ENCODE assay signal across 8 mouse cellular contexts in genomic region chr12:84408819-84409507, GRCm38 (mm10). TPM values are rescaled to one million over a fixed set of nuclear protein-coding genes. Genes with fewer than 3 reads are reported as not detected.
DNase-seq lines count a peak whose midpoint lies in the region; ATAC-seq and TF ChIP-seq lines count a peak whose summit lies in the region.

Gene Entpd5 (minus strand): TSS chr12:84409029.
Gene Bbof1 (plus strand): TSS chr12:84409071.

- H3K9ac ChIP-seq in embryonic facial prominence, embryonic 15.5 days = peak within 1 kb of the TSS; percentile 71
- peak within 1 kb of the TSS; percentile 73 for H3K9ac ChIP-seq in kidney, embryonic 15.5 days

- peak within 1 kb of the TSS; percentile 93 for H3K4me3 ChIP-seq in bone marrow, adult 2 months (replicated peaks; ENCODE audit: control insufficient read depth, low read depth, low read length)
- H3K4me3 ChIP-seq in embryonic facial prominence, embryonic 15.5 days (replicated peaks) = peak within 1 kb of the TSS; percentile 78
- H3K4me3 ChIP-seq in heart, embryonic 10.5 days = peak within 1 kb of the TSS; percentile 87
- peak within 1 kb of the TSS; percentile 76 for H3K4me3 ChIP-seq in kidney, embryonic 15.5 days (replicated peaks)

- H3K4me1 ChIP-seq in bone marrow, adult 2 months (ENCODE audit: control insufficient read depth, insufficient read depth, low read length) = no peaks in the 10 kb centered on the region; the same call in 1 of the 2 replicates
- H3K4me1 ChIP-seq in embryonic facial prominence, embryonic 15.5 days = peaks cover 11% of the 10 kb centered on the region
- H3K4me1 ChIP-seq in heart, embryonic 10.5 days = peaks cover 18% of the 10 kb centered on the region
- peaks cover 13% of the 10 kb centered on the region for H3K4me1 ChIP-seq in kidney, embryonic 15.5 days

- no peaks in the 10 kb centered on the region for H3K36me3 ChIP-seq in embryonic facial prominence, embryonic 15.5 days
- no peaks in the 10 kb centered on the region for H3K36me3 ChIP-seq in heart, embryonic 10.5 days
- H3K36me3 ChIP-seq in kidney, embryonic 15.5 days = no peaks in the 10 kb centered on the region

- peak; percentile 75; the same call in 1 of the 2 replicates for TF ChIP-seq POLR2A in bone marrow, adult 2 months (IDR thresholded peaks at IDR 0.05; ENCODE audit: borderline replicate concordance, control insufficient read depth, low read depth, low read length)

- 3% methylated on average over 63 of the region's 63 CpGs for whole genome bisulfite sequencing in bone marrow, adult 2 months
- 1% methylated on average over 53 of the region's 63 CpGs for WGBS in embryonic facial prominence, embryonic 15.5 days
- WGBS in heart, embryonic 10.5 days = 2% methylated on average over 59 of the region's 63 CpGs
- WGBS in kidney, embryonic 15.5 days = 2% methylated on average over 61 of the region's 63 CpGs

- H3K27ac ChIP-seq in bone marrow, adult 2 months (ENCODE audit: control insufficient read depth, insufficient read depth, low read depth, low read length, poor library complexity) = peak within 1 kb of the TSS; percentile 97
- peak within 1 kb of the TSS; percentile 83 for H3K27ac ChIP-seq in embryonic facial prominence, embryonic 15.5 days (replicated peaks)
- H3K27ac ChIP-seq in heart, embryonic 10.5 days = peak within 1 kb of the TSS; percentile 92
- H3K27ac ChIP-seq in kidney, embryonic 15.5 days = peak within 1 kb of the TSS; percentile 84

- DNase-seq in 416B (ENCODE audit: low read depth) = peak; percentile 76
- DNase-seq in heart, embryonic 10.5 days (ENCODE audit: low spot score) = peak; percentile 90
- DNase-seq in liver = peak; percentile 88
- DNase-seq in spleen, postnatal 4 days (ENCODE audit: low spot score in 2 of 2) = peak; percentile 89 to 95

- peak within 1 kb of the TSS; percentile 92 for H3K4me2 ChIP-seq in embryonic facial prominence, embryonic 15.5 days (replicated peaks)
- H3K4me2 ChIP-seq in kidney, embryonic 15.5 days = peak within 1 kb of the TSS; percentile 95

- no peak for TF ChIP-seq CTCF in bone marrow, adult 2 months (IDR thresholded peaks at IDR 0.05; ENCODE audit: control insufficient read depth, insufficient read depth, low read length)

- H3K9me3 ChIP-seq in embryonic facial prominence, embryonic 15.5 days (replicated peaks) = no peaks in the 10 kb centered on the region
- H3K9me3 ChIP-seq in heart, embryonic 10.5 days = no peaks in the 10 kb centered on the region
- no peaks in the 10 kb centered on the region for H3K9me3 ChIP-seq in kidney, embryonic 15.5 days (replicated peaks)

- H3K27me3 ChIP-seq in embryonic facial prominence, embryonic 15.5 days = no peaks in the 10 kb centered on the region
- H3K27me3 ChIP-seq in heart, embryonic 10.5 days (ENCODE audit: insufficient read depth, poor library complexity, severe bottlenecking) = no peaks in the 10 kb centered on the region
- H3K27me3 ChIP-seq in kidney, embryonic 15.5 days = no peaks in the 10 kb centered on the region

- peak; percentile 93 for ATAC-seq in embryonic facial prominence, embryonic 15.5 days (ENCODE audit: insufficient number of reproducible peaks, low FRiP score, low TSS enrichment, low read depth)
- peak; percentile 93 for ATAC-seq in kidney, embryonic 15.5 days (replicated peaks; ENCODE audit: low FRiP score)
- ATAC-seq in monocyte, adult 5-6 weeks (replicated peaks; ENCODE audit: insufficient number of reproducible peaks, low FRiP score, low TSS enrichment, poor library complexity, severe bottlenecking) = peak; percentile 86

RNA-seq across cellular contexts. Expression of gene Entpd5, which starts in this region (rescaled TPM):
- 13.8 and 25.0 TPM in 2 replicates for polyA plus RNA-seq in bone marrow, adult 2 months (2011; ENCODE audit: insufficient read depth, insufficient read length, low replicate concordance, missing spikeins)
- 22.0 and 24.1 TPM in 2 replicates for polyA plus RNA-seq in embryonic facial prominence, embryonic 15.5 days (2015; fragmentation: Nextera tagmentation; extraction: Ambion mirVana)
- polyA plus RNA-seq in heart, embryonic 10.5 days (2016; fragmentation: Nextera tagmentation; extraction: Ambion mirVana) = 20.0 and 23.4 TPM in 2 replicates
- polyA plus RNA-seq in kidney, embryonic 15.5 days (2015; fragmentation: Nextera tagmentation; extraction: Ambion mirVana) = 36.8 and 38.0 TPM in 2 replicates
- 7.0 to 10.6 TPM (median 8.4 TPM) in 3 replicates for total RNA-seq in monocyte, adult 5-6 weeks (2017)

RNA-seq across cellular contexts. Expression of gene Bbof1, which starts in this region (rescaled TPM):
- 2.8 and 3.0 TPM in 2 replicates for polyA plus RNA-seq in bone marrow, adult 2 months (2011; ENCODE audit: insufficient read depth, insufficient read length, low replicate concordance, missing spikeins)
- 4.1 and 5.4 TPM in 2 replicates for polyA plus RNA-seq in embryonic facial prominence, embryonic 15.5 days (2015; fragmentation: Nextera tagmentation; extraction: Ambion mirVana)
- 0.57 and 1.1 TPM in 2 replicates for polyA plus RNA-seq in heart, embryonic 10.5 days (2016; fragmentation: Nextera tagmentation; extraction: Ambion mirVana)
- polyA plus RNA-seq in kidney, embryonic 15.5 days (2015; fragmentation: Nextera tagmentation; extraction: Ambion mirVana) = 1.2 and 1.7 TPM in 2 replicates
- total RNA-seq in monocyte, adult 5-6 weeks (2017) = 0.75 to 0.87 TPM in 2 of 3 replicates, not detected in the other

Comparison
In these comparisons a context has a peak if more than half of its experiments do, and no peak if none do; other contexts are left out.
1. Peak in every context shown above with its lines: DNase-seq, ATAC-seq, H3K4me3 ChIP-seq and H3K27ac ChIP-seq.